Mouse (Mus musculus): ENCODE results near the gene Pi4kb. TPM values are rescaled to one million over a fixed set of nuclear protein-coding genes. Genes with fewer than 3 reads are reported as not detected.

Gene Pi4kb
- total and polyA plus RNA-seq, 2 experiments from 2014 or later = 24.3 to 55.0 TPM

DNA sequence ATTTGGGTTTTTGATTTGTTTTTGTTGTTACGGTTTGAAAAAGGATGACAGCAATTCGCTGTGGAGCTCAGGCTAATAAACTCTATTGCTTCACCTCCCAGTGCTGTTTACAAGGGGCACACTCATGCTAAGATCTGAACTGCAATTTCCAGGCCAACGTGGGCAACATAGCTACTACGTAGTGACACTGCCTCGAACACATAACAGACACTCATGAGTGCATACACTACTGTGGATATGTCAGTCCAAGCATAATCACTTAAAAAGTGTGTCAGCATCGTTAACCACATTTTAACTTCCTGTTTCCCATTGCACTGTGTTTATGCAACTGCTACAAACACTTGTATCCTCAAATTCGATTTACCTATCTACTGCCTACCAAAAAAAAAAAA, 68.3 kb downstream of the Pi4kb start:
- DNase-seq (ENCODE audit: low spot score) = no peak
- no peak for TF ChIP-seq CTCF (IDR thresholded peaks at IDR 0.05)
- Histone ChIP-seq H3K27ac (ENCODE audit: low read depth, low read length) (peak overlapping the region; percentile 75), H3K4me2 (ENCODE audit: low read depth, low read length, poor library complexity, severe bottlenecking) (peak overlapping the region; percentile 40), H3K36me3 (ENCODE audit: insufficient read depth, low read length) (peaks cover 7% of the 10 kb centered on the region; the same call in 1 of the 2 replicates), H3K4me1 (ENCODE audit: insufficient read depth, low read length) (no peaks in the 10 kb centered on the region; the same call in 1 of the 2 replicates), H3K4me3 (ENCODE audit: low read depth, low read length) (peak overlapping the region; percentile 73), H3K27me3 (ENCODE audit: insufficient read depth, low read length) (no peaks in the 10 kb centered on the region), H3K9ac (replicated peaks; ENCODE audit: low read length, poor library complexity, severe bottlenecking) (0 out of 2 replicates have a peak overlapping the region, but pooled peaks have one; percentile 14), H3K9me3 (ENCODE audit: low read length) (no peaks in the 10 kb centered on the region)
- peak; percentile 50; the same call in 1 of the 2 replicates for ATAC-seq (ENCODE audit: low FRiP score)
- WGBS = 28% methylated on average over 7 of the region's 7 CpGs

DNA sequence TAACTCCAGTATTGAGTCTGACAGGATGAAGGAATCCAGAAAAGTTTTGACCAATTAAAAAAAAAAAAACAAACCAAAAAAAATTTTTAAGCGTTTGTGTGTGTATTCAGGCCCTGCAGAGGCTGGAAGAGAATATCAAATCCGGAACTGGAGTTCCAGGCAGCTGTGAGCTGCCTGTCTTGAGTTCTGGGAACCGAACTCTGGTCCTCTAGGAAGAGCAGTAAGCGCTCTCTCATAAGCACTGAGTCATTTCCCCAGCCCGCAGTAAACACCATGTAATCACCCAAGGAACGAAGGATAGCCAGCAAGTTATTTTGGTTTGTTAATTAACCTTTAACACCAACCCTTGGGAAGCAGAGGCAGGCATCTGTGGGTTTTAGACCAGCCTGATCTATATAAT, 68.7 kb downstream of the Pi4kb start:
- no peak overlapping the region for H3K27ac ChIP-seq (ENCODE audit: low read depth, low read length)
- no peaks in the 10 kb centered on the region; the same call in 1 of the 2 replicates for H3K4me1 ChIP-seq (ENCODE audit: insufficient read depth, low read length)
- TF ChIP-seq CTCF (IDR thresholded peaks at IDR 0.05) = no peak
- no peak overlapping the region for H3K4me2 ChIP-seq (ENCODE audit: low read depth, low read length, poor library complexity, severe bottlenecking)
- no peaks in the 10 kb centered on the region for H3K9me3 ChIP-seq (ENCODE audit: low read length)
- no peaks in the 10 kb centered on the region for H3K27me3 ChIP-seq (ENCODE audit: insufficient read depth, low read length)
- ATAC-seq (ENCODE audit: low FRiP score) (no peak), DNase-seq (ENCODE audit: low spot score) (no peak)
- H3K9ac ChIP-seq (replicated peaks; ENCODE audit: low read length, poor library complexity, severe bottlenecking) = no peak overlapping the region
- peaks cover 5% of the 10 kb centered on the region; the same call in 1 of the 2 replicates for H3K36me3 ChIP-seq (ENCODE audit: insufficient read depth, low read length)
- no peak overlapping the region for H3K4me3 ChIP-seq (ENCODE audit: low read depth, low read length)
- 79% methylated on average over 6 of the region's 6 CpGs for WGBS

DNA sequence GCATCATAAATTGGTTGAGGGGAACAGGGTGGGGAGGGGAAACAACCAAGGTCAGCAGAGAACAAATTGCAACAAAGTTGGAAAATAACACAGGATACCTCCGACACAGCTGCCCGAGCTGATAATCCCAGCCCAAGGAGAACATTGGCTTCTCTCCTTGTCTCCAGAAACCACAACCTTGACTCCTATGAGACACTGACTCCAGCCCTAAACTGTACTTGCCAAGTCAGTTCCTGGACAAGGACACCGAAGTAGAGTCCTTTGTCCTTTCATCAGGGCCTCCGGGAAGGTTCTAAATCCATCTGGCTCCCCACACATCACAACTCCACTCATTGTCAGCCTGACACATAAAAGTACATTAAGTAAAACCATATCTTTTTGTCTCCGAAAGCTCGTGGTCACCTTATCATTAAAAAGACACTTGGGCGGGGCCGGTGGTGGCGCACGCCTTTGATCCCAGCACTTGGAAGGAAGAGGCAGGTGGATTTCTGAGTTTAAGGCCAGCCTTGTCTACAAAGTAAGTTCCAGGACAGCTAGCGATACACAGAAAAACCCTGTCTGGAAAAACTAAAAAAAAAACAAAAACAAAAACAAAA, 72.0 kb downstream of the Pi4kb start:
- ATAC-seq (ENCODE audit: low FRiP score) (no peak), DNase-seq (ENCODE audit: low spot score) (no peak)
- TF ChIP-seq CTCF (IDR thresholded peaks at IDR 0.05) = no peak
- no peaks in the 10 kb centered on the region for H3K9me3 ChIP-seq (ENCODE audit: low read length)
- no peak overlapping the region for H3K9ac ChIP-seq (replicated peaks; ENCODE audit: low read length, poor library complexity, severe bottlenecking)
- H3K4me1 ChIP-seq (ENCODE audit: insufficient read depth, low read length) = no peaks in the 10 kb centered on the region; the same call in 1 of the 2 replicates
- H3K4me2 ChIP-seq (ENCODE audit: low read depth, low read length, poor library complexity, severe bottlenecking) = no peak overlapping the region
- no peaks in the 10 kb centered on the region for H3K27me3 ChIP-seq (ENCODE audit: insufficient read depth, low read length)
- no peak overlapping the region for H3K4me3 ChIP-seq (ENCODE audit: low read depth, low read length)
- WGBS = 89% methylated on average over 11 of the region's 11 CpGs
- H3K36me3 ChIP-seq (ENCODE audit: insufficient read depth, low read length) = no peaks in the 10 kb centered on the region
- no peak overlapping the region for H3K27ac ChIP-seq (ENCODE audit: low read depth, low read length)

DNA sequence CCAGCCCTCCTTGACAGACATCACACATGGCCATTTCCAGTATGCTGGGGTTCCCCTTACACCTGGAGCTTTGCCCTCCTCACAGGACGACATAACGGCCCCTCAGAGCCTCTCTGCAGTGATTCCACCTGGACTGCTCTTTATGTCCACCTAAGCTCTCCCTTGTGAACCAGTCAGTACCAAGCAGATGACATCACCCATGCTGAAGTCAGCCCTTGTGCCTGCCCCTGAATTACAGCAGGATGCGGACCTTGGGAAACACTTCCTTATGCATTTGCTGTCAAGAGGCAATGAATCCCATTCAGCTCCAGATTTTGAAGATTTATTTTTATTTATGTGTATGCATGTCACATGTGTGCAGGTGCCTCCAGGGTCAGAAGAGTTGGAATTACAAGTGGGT, 73.4 kb downstream of the Pi4kb start:
- no peak overlapping the region for H3K27ac ChIP-seq (ENCODE audit: low read depth, low read length)
- no peak overlapping the region for H3K4me3 ChIP-seq (ENCODE audit: low read depth, low read length)
- no peak overlapping the region for H3K9ac ChIP-seq (replicated peaks; ENCODE audit: low read length, poor library complexity, severe bottlenecking)
- no peaks in the 10 kb centered on the region for H3K9me3 ChIP-seq (ENCODE audit: low read length)
- no peaks in the 10 kb centered on the region for H3K27me3 ChIP-seq (ENCODE audit: insufficient read depth, low read length)
- TF ChIP-seq CTCF (IDR thresholded peaks at IDR 0.05) = no peak
- DNase-seq (ENCODE audit: low spot score) = no peak
- ATAC-seq (ENCODE audit: low FRiP score) = no peak
- 67% methylated on average over 3 of the region's 3 CpGs for WGBS
- H3K36me3 ChIP-seq (ENCODE audit: insufficient read depth, low read length) = no peaks in the 10 kb centered on the region
- H3K4me2 ChIP-seq (ENCODE audit: low read depth, low read length, poor library complexity, severe bottlenecking) = no peak overlapping the region
- no peaks in the 10 kb centered on the region for H3K4me1 ChIP-seq (ENCODE audit: insufficient read depth, low read length)

DNA sequence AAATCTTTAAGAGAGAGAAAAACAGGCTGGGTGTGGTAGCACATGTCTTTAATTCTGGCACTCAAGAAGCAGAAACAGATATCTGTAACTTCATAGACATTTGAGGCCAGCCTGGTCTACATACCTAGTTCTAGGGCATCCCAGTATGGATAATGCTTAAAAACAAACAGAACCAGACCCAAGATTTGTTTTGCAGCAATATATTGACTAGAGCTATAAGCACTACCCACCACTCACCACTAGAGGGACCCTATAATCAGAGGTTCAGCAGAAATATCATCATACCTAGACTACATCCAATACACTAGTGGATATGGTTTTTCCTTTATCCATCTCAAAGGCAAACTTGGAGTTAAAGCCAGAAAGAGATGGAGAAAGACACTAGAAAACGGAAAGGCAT, 78.4 kb downstream of the Pi4kb start:
- Histone ChIP-seq H3K4me1 (ENCODE audit: insufficient read depth, low read length) (no peaks in the 10 kb centered on the region), H3K27me3 (ENCODE audit: insufficient read depth, low read length) (no peaks in the 10 kb centered on the region), H3K9me3 (ENCODE audit: low read length) (no peaks in the 10 kb centered on the region), H3K4me3 (ENCODE audit: low read depth, low read length) (no peak overlapping the region), H3K27ac (ENCODE audit: low read depth, low read length) (no peak overlapping the region), H3K9ac (replicated peaks; ENCODE audit: low read length, poor library complexity, severe bottlenecking) (no peak overlapping the region), H3K4me2 (ENCODE audit: low read depth, low read length, poor library complexity, severe bottlenecking) (no peak overlapping the region), H3K36me3 (ENCODE audit: insufficient read depth, low read length) (peaks cover 7% of the 10 kb centered on the region; the same call in 1 of the 2 replicates)
- ATAC-seq (ENCODE audit: low FRiP score) (peak; percentile 52; the same call in 1 of the 2 replicates), DNase-seq (ENCODE audit: low spot score) (peak; percentile 78)
- WGBS = 58% methylated on average over 1 of the region's 1 CpGs
- peak; percentile 89 for TF ChIP-seq CTCF (IDR thresholded peaks at IDR 0.05)

DNA sequence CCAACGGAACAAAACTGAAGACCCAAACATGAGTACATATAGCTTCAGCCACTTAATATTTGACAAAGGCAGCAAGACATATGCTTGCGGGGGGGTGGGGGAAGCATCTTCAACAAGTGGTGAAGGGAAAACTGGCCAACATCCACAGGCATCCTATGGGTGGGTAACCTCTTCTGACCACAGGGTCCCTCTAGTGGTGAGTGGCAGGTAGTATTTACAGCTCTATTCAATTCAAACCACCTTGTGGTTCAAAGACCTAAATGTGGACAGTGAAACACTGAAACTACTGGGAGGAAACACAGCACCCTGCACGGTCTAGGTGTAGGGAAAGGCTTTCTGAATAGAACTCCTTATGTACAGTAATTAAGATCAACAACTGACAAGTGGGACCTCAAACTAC, 79.2 kb downstream of the Pi4kb start:
- ATAC-seq (ENCODE audit: low FRiP score) = no peak

More for the DNA sequence above, 79.2 kb downstream of the Pi4kb start:
- no peaks in the 10 kb centered on the region for H3K4me1 ChIP-seq (ENCODE audit: insufficient read depth, low read length)
- no peak overlapping the region for H3K4me3 ChIP-seq (ENCODE audit: low read depth, low read length)
- H3K9me3 ChIP-seq (ENCODE audit: low read length) = no peaks in the 10 kb centered on the region
- no peaks in the 10 kb centered on the region for H3K27me3 ChIP-seq (ENCODE audit: insufficient read depth, low read length)
- H3K27ac ChIP-seq (ENCODE audit: low read depth, low read length) = no peak overlapping the region
- peak; percentile 78 for TF ChIP-seq CTCF (IDR thresholded peaks at IDR 0.05)
- H3K36me3 ChIP-seq (ENCODE audit: insufficient read depth, low read length) = peaks cover 12% of the 10 kb centered on the region; the same call in 1 of the 2 replicates
- whole genome bisulfite sequencing = 45% methylated on average over 3 of the region's 3 CpGs
- no peak overlapping the region for H3K4me2 ChIP-seq (ENCODE audit: low read depth, low read length, poor library complexity, severe bottlenecking)
- peak; percentile 70 for DNase-seq (ENCODE audit: low spot score)
- no peak overlapping the region for H3K9ac ChIP-seq (replicated peaks; ENCODE audit: low read length, poor library complexity, severe bottlenecking)
